Mouse (Mus musculus) CD4-positive, CD25-positive, alpha-beta regulatory T cell, adult 4 months (primary cell): ENCODE measurements around the gene Capn11. TPM values are rescaled to one million over a fixed set of nuclear protein-coding genes. Genes with fewer than 3 reads are reported as not detected.
"Not testable (repeated sequence)": the region's sequence is repeated elsewhere in the genome, so short reads cannot be mapped to it uniquely, and the experiment has no call there.

ENCODE experiments used
- ATAC-seq: one replicate; pipeline ENCODE4 v1.8.0; 2017
- polyA plus RNA-seq, 2 experiments: library from polyadenylated mRNA; unstranded; fragments of 100-300 nt; shearing (Covaris generic); gene quantifications; one replicate each; pipeline ENCODE4 v1.2.1; 2017

The Capn11 gene
- polyA plus RNA-seq, 2 experiments from 2014 or later, result 1.9 to 2.4 TPM

- ATAC-seq, result peak; percentile 93
Measured at GRCm38 (mm10) chr17:45626577-45627134, 32.5 kb downstream of the Capn11 start.

- not testable (repeated sequence) for ATAC-seq
Measured at GRCm38 (mm10) chr17:45623425-45623824, 35.7 kb downstream of the Capn11 start.

GRCm38 (mm10) chr17:45619386-45620256, 39.5 kb downstream of the Capn11 start:
- ATAC-seq, result peak; percentile 65

- peak; percentile 30 for ATAC-seq
Measured at GRCm38 (mm10) chr17:45618941-45619385, 40.2 kb downstream of the Capn11 start.

GRCm38 (mm10) chr17:45617655-45618054, 41.5 kb downstream of the Capn11 start:
- no peak for ATAC-seq

- no peak for ATAC-seq
Measured at GRCm38 (mm10) chr17:45616679-45617078, 42.4 kb downstream of the Capn11 start.

GRCm38 (mm10) chr17:45616046-45616650, 43.0 kb downstream of the Capn11 start:
- no peak for ATAC-seq

GRCm38 (mm10) chr17:45612921-45613320, 46.2 kb downstream of the Capn11 start:
- ATAC-seq, result no peak

GRCm38 (mm10) chr17:45612008-45612407, 47.1 kb downstream of the Capn11 start:
- no peak for ATAC-seq

GRCm38 (mm10) chr17:45610144-45610866, 48.8 kb downstream of the Capn11 start:
- ATAC-seq, result no peak

- ATAC-seq, result no peak
Measured at GRCm38 (mm10) chr17:45608396-45608795, 50.7 kb downstream of the Capn11 start.

GRCm38 (mm10) chr17:45606992-45607879, 51.9 kb downstream of the Capn11 start:
- ATAC-seq, result no peak

GRCm38 (mm10) chr17:45602984-45603383, 56.1 kb downstream of the Capn11 start:
- ATAC-seq, result no peak

- ATAC-seq, result no peak
Measured at GRCm38 (mm10) chr17:45601877-45602304, 57.2 kb downstream of the Capn11 start, which contains the start of gene Mymx. Mymx (minus strand) TSS chr17:45602102.

GRCm38 (mm10) chr17:45601325-45601724, 57.8 kb downstream of the Capn11 start:
- ATAC-seq, result no peak

- no peak for ATAC-seq
Measured at GRCm38 (mm10) chr17:45600267-45600666, 58.9 kb downstream of the Capn11 start.

GRCm38 (mm10) chr17:45599446-45600242, 59.5 kb downstream of the Capn11 start, which contains the start of gene Slc29a1:
Slc29a1 (minus strand) TSS chr17:45599606.
- ATAC-seq, result no peak

GRCm38 (mm10) chr17:45598891-45599290, 60.2 kb downstream of the Capn11 start:
- no peak for ATAC-seq

- ATAC-seq, result no peak
Measured at GRCm38 (mm10) chr17:45598376-45598775, 60.7 kb downstream of the Capn11 start.

- ATAC-seq, result no peak
Measured at GRCm38 (mm10) chr17:45597787-45598186, 61.3 kb downstream of the Capn11 start.
